Mouse (Mus musculus) liver, embryonic 15.5 days (tissue): Measurements from ENCODE around the gene Slc45a1. TPM values are rescaled to one million over a fixed set of nuclear protein-coding genes. Genes with fewer than 3 reads are reported as not detected.

Source experiments
- ATAC-seq: fragments of 200-750 bp; cut with Nextera tagmentation; 2 replicates; pipeline ENCODE4 v1.8.0; 2017; ENCODE audit warnings: moderate number of reproducible peaks, mild to moderate bottlenecking, moderate library complexity; ENCODE audit not compliant: insufficient read depth
- H3K27ac ChIP-seq: fragments of 300-500 bp; sonication (generic); replicated peaks from 2 replicates; pipeline ENCODE4 v1.5.1; 2015; ENCODE audit warnings: mild to moderate bottlenecking, inconsistent platforms
- H3K27me3 ChIP-seq: fragments of 300-500 bp; sonication (generic); 2 replicates; pipeline ENCODE4 v1.6.1; 2015; ENCODE audit warnings: mild to moderate bottlenecking, inconsistent platforms
- H3K36me3 ChIP-seq: fragments of 300-500 bp; sonication (generic); replicated peaks from 2 replicates; pipeline ENCODE4 v1.6.1; 2015; ENCODE audit warnings: moderate library complexity, mild to moderate bottlenecking, inconsistent platforms
- H3K4me1 ChIP-seq: fragments of 300-500 bp; sonication (generic); replicated peaks from 2 replicates; pipeline ENCODE4 v1.6.1; 2015; ENCODE audit warnings: inconsistent platforms
- H3K4me2 ChIP-seq: fragments of 300-500 bp; sonication (generic); 2 replicates; pipeline ENCODE4 v1.6.1; 2015; ENCODE audit warnings: moderate library complexity, mild to moderate bottlenecking, inconsistent platforms
- H3K4me3 ChIP-seq: fragments of 300-500 bp; sonication (generic); replicated peaks from 2 replicates; pipeline ENCODE4 v1.5.1; 2015; ENCODE audit warnings: mild to moderate bottlenecking, inconsistent platforms
- H3K9ac ChIP-seq: fragments of 300-500 bp; sonication (generic); 2 replicates; pipeline ENCODE4 v1.6.1; 2015; ENCODE audit warnings: moderate library complexity, mild to moderate bottlenecking, inconsistent platforms
- H3K9me3 ChIP-seq: fragments of 300-500 bp; sonication (generic); replicated peaks from 2 replicates; pipeline ENCODE4 v1.6.1; 2016; ENCODE audit warnings: inconsistent platforms
- WGBS: fragments of 180-500 bp; shearing (Covaris S2); methylation state at CpG from one replicate; pipeline ENCODE4 v1.1.7; 2015; ENCODE audit warnings: mixed read lengths; ENCODE audit not compliant: insufficient replicate concordance; 5-methylcytosine and 5-hydroxymethylcytosine counted together
- polyA plus RNA-seq: library from polyadenylated mRNA; unstranded; fragments of >200 nt; fragmentation: Nextera tagmentation; extraction: Ambion mirVana; gene quantifications from 2 replicates; pipeline ENCODE4 v1.2.1, GENCODE M21; 2015

Slc45a1 gene
- polyA plus RNA-seq, 1 experiment from 2014 or later: not detected

GRCm38 (mm10) chr4:150656504-150656903, 4.5 kb upstream of the Slc45a1 start:
- Histone ChIP-seq H3K27ac (no peak overlapping the region), H3K9ac (no peak overlapping the region), H3K4me2 (no peak overlapping the region), H3K4me1 (peaks cover 14% of the 10 kb centered on the region), H3K9me3 (0 out of 2 replicates have a peak, but pooled peaks cover 2% of the 10 kb centered on the region), H3K36me3 (no peaks in the 10 kb centered on the region), H3K27me3 (peaks cover 38% of the 10 kb centered on the region), H3K4me3 (no peak overlapping the region)
- WGBS: 66% methylated on average over 6 of the region's 6 CpGs
- ATAC-seq: no peak

GRCm38 (mm10) chr4:150655989-150656388, 4.0 kb upstream of the Slc45a1 start:
- Histone ChIP-seq H3K9me3 (0 out of 2 replicates have a peak, but pooled peaks cover 2% of the 10 kb centered on the region), H3K4me2 (no peak overlapping the region)
- 4% methylated on average over 17 of the region's 17 CpGs for WGBS

GRCm38 (mm10) chr4:150653072-150653599, 1.2 kb upstream of the Slc45a1 start:
- ATAC-seq: no peak
- 22% methylated on average over 11 of the region's 11 CpGs for WGBS
- peaks cover 31% of the 10 kb centered on the region for H3K4me1 ChIP-seq
- no peak overlapping the region for H3K27ac ChIP-seq
- 0 out of 2 replicates have a peak, but pooled peaks cover 2% of the 10 kb centered on the region for H3K9me3 ChIP-seq
- H3K9ac ChIP-seq: no peak overlapping the region
- H3K27me3 ChIP-seq: peaks cover 40% of the 10 kb centered on the region
- H3K4me2 ChIP-seq: no peak overlapping the region
- H3K4me3 ChIP-seq: no peak overlapping the region
- no peaks in the 10 kb centered on the region for H3K36me3 ChIP-seq

More at GRCm38 (mm10) chr4:150655989-150656388, 4.0 kb upstream of the Slc45a1 start:
- peak; percentile 49; the same call in 1 of the 2 replicates for ATAC-seq
- Histone ChIP-seq H3K4me3 (no peak overlapping the region), H3K27me3 (peaks cover 38% of the 10 kb centered on the region), H3K27ac (no peak overlapping the region), H3K4me1 (peaks cover 14% of the 10 kb centered on the region), H3K9ac (no peak overlapping the region), H3K36me3 (no peaks in the 10 kb centered on the region)

GRCm38 (mm10) chr4:150649327-150649726, 2.6 kb downstream of the Slc45a1 start:
- peak; percentile 76 for ATAC-seq
- peaks cover 34% of the 10 kb centered on the region for H3K27me3 ChIP-seq
- H3K4me2 ChIP-seq: peak overlapping the region; percentile 40
- H3K4me3 ChIP-seq: no peak overlapping the region
- no peaks in the 10 kb centered on the region for H3K9me3 ChIP-seq
- H3K9ac ChIP-seq: no peak overlapping the region
- WGBS: 27% methylated on average over 5 of the region's 5 CpGs
- H3K4me1 ChIP-seq: peaks cover 31% of the 10 kb centered on the region
- no peaks in the 10 kb centered on the region for H3K36me3 ChIP-seq
- H3K27ac ChIP-seq: no peak overlapping the region; the same call in 1 of the 2 replicates

- H3K36me3 ChIP-seq: no peaks in the 10 kb centered on the region
- H3K9ac ChIP-seq: no peak overlapping the region
- no peak for ATAC-seq
- H3K4me3 ChIP-seq: no peak overlapping the region
- H3K9me3 ChIP-seq: no peaks in the 10 kb centered on the region
- H3K27ac ChIP-seq: no peak overlapping the region
- peaks cover 13% of the 10 kb centered on the region for H3K4me1 ChIP-seq
- 74% methylated on average over 9 of the region's 9 CpGs for WGBS
- no peak overlapping the region for H3K4me2 ChIP-seq
- no peaks in the 10 kb centered on the region for H3K27me3 ChIP-seq
These were observed 7.7 kb downstream of the Slc45a1 start for GRCm38 (mm10) chr4:150644299-150644698.

- no peak overlapping the region for H3K4me2 ChIP-seq
- ATAC-seq: no peak
- WGBS: 70% methylated on average over 6 of the region's 6 CpGs
These were observed 15.3 kb downstream of the Slc45a1 start for GRCm38 (mm10) chr4:150636635-150637034.

GRCm38 (mm10) chr4:150635568-150635967, 16.4 kb downstream of the Slc45a1 start:
- Histone ChIP-seq H3K27ac (no peak overlapping the region), H3K4me3 (no peak overlapping the region), H3K9ac (no peak overlapping the region), H3K27me3 (no peaks in the 10 kb centered on the region), H3K9me3 (no peaks in the 10 kb centered on the region), H3K36me3 (no peaks in the 10 kb centered on the region), H3K4me2 (no peak overlapping the region), H3K4me1 (no peaks in the 10 kb centered on the region)
- ATAC-seq: no peak
- WGBS: 66% methylated on average over 10 of the region's 10 CpGs

More at GRCm38 (mm10) chr4:150636635-150637034, 15.3 kb downstream of the Slc45a1 start:
- no peaks in the 10 kb centered on the region for H3K27me3 ChIP-seq
- H3K9ac ChIP-seq: no peak overlapping the region
- H3K4me1 ChIP-seq: no peaks in the 10 kb centered on the region
- no peaks in the 10 kb centered on the region for H3K9me3 ChIP-seq
- H3K27ac ChIP-seq: no peak overlapping the region
- H3K36me3 ChIP-seq: no peaks in the 10 kb centered on the region
- H3K4me3 ChIP-seq: no peak overlapping the region

GRCm38 (mm10) chr4:150629266-150629665, 22.7 kb downstream of the Slc45a1 start:
- H3K4me1 ChIP-seq: peaks cover 11% of the 10 kb centered on the region; the same call in 1 of the 2 replicates
- H3K9me3 ChIP-seq: no peaks in the 10 kb centered on the region
- WGBS: 70% methylated on average over 11 of the region's 11 CpGs
- H3K27me3 ChIP-seq: no peaks in the 10 kb centered on the region
- no peak overlapping the region for H3K9ac ChIP-seq
- H3K27ac ChIP-seq: no peak overlapping the region
- no peak for ATAC-seq
- no peak overlapping the region for H3K4me3 ChIP-seq
- no peak overlapping the region for H3K4me2 ChIP-seq
- no peaks in the 10 kb centered on the region for H3K36me3 ChIP-seq

- Histone ChIP-seq H3K27me3 (no peaks in the 10 kb centered on the region), H3K27ac (no peak overlapping the region), H3K9ac (no peak overlapping the region), H3K36me3 (peaks cover 9% of the 10 kb centered on the region; the same call in 1 of the 2 replicates), H3K4me1 (peaks cover 11% of the 10 kb centered on the region; the same call in 1 of the 2 replicates), H3K4me2 (no peak overlapping the region), H3K4me3 (no peak overlapping the region), H3K9me3 (no peaks in the 10 kb centered on the region)
- WGBS: 38% methylated on average over 6 of the region's 6 CpGs
- ATAC-seq: 0 out of 2 replicates have a peak, but pooled peaks have one; percentile 29
These were observed 25.8 kb downstream of the Slc45a1 start for GRCm38 (mm10) chr4:150625951-150626732.

- Histone ChIP-seq H3K27me3 (no peaks in the 10 kb centered on the region), H3K36me3 (peaks cover 13% of the 10 kb centered on the region; the same call in 1 of the 2 replicates)
- 49% methylated on average over 1 of the region's 1 CpGs for WGBS
These were observed 26.5 kb downstream of the Slc45a1 start for GRCm38 (mm10) chr4:150625425-150625824.

GRCm38 (mm10) chr4:150624933-150625332, 27.0 kb downstream of the Slc45a1 start:
- Histone ChIP-seq H3K4me3 (no peak overlapping the region), H3K9me3 (no peaks in the 10 kb centered on the region), H3K9ac (no peak overlapping the region), H3K36me3 (peaks cover 17% of the 10 kb centered on the region; the same call in 1 of the 2 replicates), H3K4me1 (peaks cover 11% of the 10 kb centered on the region; the same call in 1 of the 2 replicates), H3K27me3 (no peaks in the 10 kb centered on the region), H3K27ac (no peak overlapping the region), H3K4me2 (no peak overlapping the region)
- no peak for ATAC-seq
- 59% methylated on average over 4 of the region's 4 CpGs for WGBS

More at GRCm38 (mm10) chr4:150625425-150625824, 26.5 kb downstream of the Slc45a1 start:
- Histone ChIP-seq H3K4me3 (no peak overlapping the region), H3K4me1 (peaks cover 11% of the 10 kb centered on the region; the same call in 1 of the 2 replicates), H3K4me2 (no peak overlapping the region), H3K9ac (no peak overlapping the region), H3K27ac (no peak overlapping the region), H3K9me3 (no peaks in the 10 kb centered on the region)
- peak; percentile 35; the same call in 1 of the 2 replicates for ATAC-seq
